9 mouse cellular contexts compared by ENCODE assay signal in genomic region chr7:75611261-75611950, GRCm38 (mm10).
DNase-seq lines count a peak whose midpoint lies in the region; ATAC-seq and TF ChIP-seq lines count a peak whose summit lies in the region.
"Had no signal": no experiment of that assay in that cellular context is flagged by ENCODE, and none has a peak within 500 bp of the region (broad histone marks: within the 10 kb centered on the region; RNA-seq: fewer than 3 reads in every experiment).

No protein-coding gene starts in this region.

- no peaks in the 10 kb centered on the region for H3K9me3 ChIP-seq in heart, embryonic 11.5 days (replicated peaks; ENCODE audit: control insufficient read depth, low read length)
- no peaks in the 10 kb centered on the region for H3K9me3 ChIP-seq in intestine, embryonic 16.5 days (ENCODE audit: control insufficient read depth, low read length)
- H3K9me3 ChIP-seq in stomach, embryonic 15.5 days = no peaks in the 10 kb centered on the region
- no peaks in the 10 kb centered on the region for H3K9me3 ChIP-seq in midbrain, embryonic 10.5 days (replicated peaks)
- no peaks in the 10 kb centered on the region for H3K9me3 ChIP-seq in hindbrain, embryonic 12.5 days (replicated peaks)

- WGBS in heart, embryonic 11.5 days (ENCODE audit: insufficient replicate concordance) = 71% methylated on average over 15 of the region's 15 CpGs
- 63% methylated on average over 15 of the region's 15 CpGs for WGBS in spleen, adult 2 months
- WGBS in intestine, embryonic 16.5 days = 75% methylated on average over 15 of the region's 15 CpGs
- WGBS in stomach, embryonic 15.5 days = 71% methylated on average over 15 of the region's 15 CpGs
- WGBS in midbrain, embryonic 10.5 days = 89% methylated on average over 15 of the region's 15 CpGs
- 94% methylated on average over 15 of the region's 15 CpGs for WGBS in hindbrain, embryonic 12.5 days

- H3K4me1 ChIP-seq in heart, embryonic 11.5 days (ENCODE audit: control insufficient read depth, insufficient read depth, low read length) = peaks cover 53% of the 10 kb centered on the region
- H3K4me1 ChIP-seq in spleen, adult 2 months (ENCODE audit: control insufficient read depth, insufficient read depth, insufficient read length) = peaks cover 19% of the 10 kb centered on the region; the same call in 1 of the 2 replicates
- peaks cover 31% of the 10 kb centered on the region for H3K4me1 ChIP-seq in intestine, embryonic 16.5 days (ENCODE audit: control insufficient read depth, insufficient read depth, low read length)
- peaks cover 16% of the 10 kb centered on the region for H3K4me1 ChIP-seq in stomach, embryonic 15.5 days
- no peaks in the 10 kb centered on the region for H3K4me1 ChIP-seq in midbrain, embryonic 10.5 days
- no peaks in the 10 kb centered on the region for H3K4me1 ChIP-seq in hindbrain, embryonic 12.5 days

- H3K36me3 ChIP-seq in heart, embryonic 11.5 days (ENCODE audit: control insufficient read depth, insufficient read depth, low read length) = peaks cover 16% of the 10 kb centered on the region
- peaks cover 14% of the 10 kb centered on the region for H3K36me3 ChIP-seq in spleen, adult 2 months (ENCODE audit: control insufficient read depth, insufficient read depth, low read length)
- no peaks in the 10 kb centered on the region; the same call in 1 of the 2 replicates for H3K36me3 ChIP-seq in intestine, embryonic 16.5 days (ENCODE audit: control insufficient read depth, insufficient read depth, low read length)
- H3K36me3 ChIP-seq in stomach, embryonic 15.5 days = peaks cover 6% of the 10 kb centered on the region; the same call in 1 of the 2 replicates
- H3K36me3 ChIP-seq in midbrain, embryonic 10.5 days = peaks cover 49% of the 10 kb centered on the region
- peaks cover 14% of the 10 kb centered on the region; the same call in 1 of the 2 replicates for H3K36me3 ChIP-seq in hindbrain, embryonic 12.5 days

- TF ChIP-seq POLR2A in spleen, adult 2 months (IDR thresholded peaks at IDR 0.05; ENCODE audit: low read depth, low read length) = no peak

- DNase-seq in heart, adult 8-10 months (ENCODE audit: low spot score) = no peak
- no peak for DNase-seq in spleen, adult 2 months (ENCODE audit: low read depth in 1 of 2, low spot score in 2 of 2)
- no peak for DNase-seq in spleen, adult 18-20 months
- DNase-seq in midbrain, embryonic 10.5 days (ENCODE audit: low spot score) = no peak
- DNase-seq: cerebellum, postnatal 10 days had no signal

- peak overlapping the region; percentile 47 for H3K4me2 ChIP-seq in heart, embryonic 11.5 days
- no peak overlapping the region for H3K4me2 ChIP-seq in intestine, embryonic 16.5 days (ENCODE audit: low read depth, low read length)
- 0 out of 2 replicates have a peak overlapping the region, but pooled peaks have one; percentile 23 for H3K4me2 ChIP-seq in stomach, embryonic 15.5 days
- no peak overlapping the region for H3K4me2 ChIP-seq in hindbrain, embryonic 12.5 days (replicated peaks)

- H3K9ac ChIP-seq in heart, embryonic 11.5 days (ENCODE audit: low read depth, low read length) = no peak overlapping the region
- no peak overlapping the region for H3K9ac ChIP-seq in intestine, embryonic 16.5 days (ENCODE audit: low read depth, low read length)
- H3K9ac ChIP-seq in stomach, embryonic 15.5 days = no peak overlapping the region
- no peak overlapping the region for H3K9ac ChIP-seq in hindbrain, embryonic 12.5 days

- peak overlapping the region; percentile 41; the same call in 1 of the 2 replicates for H3K4me3 ChIP-seq in heart, embryonic 11.5 days (ENCODE audit: low read depth, low read length)
- H3K4me3 ChIP-seq in spleen, adult 2 months (ENCODE audit: extremely low read depth, insufficient read depth, insufficient read length) = no peak overlapping the region
- no peak overlapping the region for H3K4me3 ChIP-seq in intestine, embryonic 16.5 days (ENCODE audit: low read length)
- no peak overlapping the region for H3K4me3 ChIP-seq in stomach, embryonic 15.5 days (replicated peaks)
- no peak overlapping the region for H3K4me3 ChIP-seq in midbrain, embryonic 10.5 days
- no peak overlapping the region for H3K4me3 ChIP-seq in hindbrain, embryonic 12.5 days

- peak overlapping the region; percentile 83 for H3K27ac ChIP-seq in heart, embryonic 11.5 days (ENCODE audit: low read depth, low read length)
- peak overlapping the region; percentile 81 for H3K27ac ChIP-seq in spleen, adult 2 months (ENCODE audit: insufficient read depth, low read length)
- H3K27ac ChIP-seq in intestine, embryonic 16.5 days (ENCODE audit: low read length) = peak overlapping the region; percentile 26
- H3K27ac ChIP-seq in stomach, embryonic 15.5 days = peak overlapping the region; percentile 77
- no peak overlapping the region for H3K27ac ChIP-seq in midbrain, embryonic 10.5 days (replicated peaks)
- H3K27ac ChIP-seq in hindbrain, embryonic 12.5 days = no peak overlapping the region

- TF ChIP-seq CTCF in spleen, adult 2 months (IDR thresholded peaks at IDR 0.05; ENCODE audit: extremely low read depth, insufficient read depth, insufficient read length, insufficient replicate concordance) = no peak

- H3K27me3 ChIP-seq in heart, embryonic 11.5 days (ENCODE audit: control insufficient read depth, insufficient read depth, low read length) = no peaks in the 10 kb centered on the region
- H3K27me3 ChIP-seq in spleen, adult 2 months (ENCODE audit: control insufficient read depth, insufficient read depth, low read length) = no peaks in the 10 kb centered on the region
- H3K27me3 ChIP-seq in intestine, embryonic 16.5 days (replicated peaks; ENCODE audit: control insufficient read depth, insufficient read depth, low read length) = no peaks in the 10 kb centered on the region
- H3K27me3 ChIP-seq in stomach, embryonic 15.5 days (replicated peaks) = no peaks in the 10 kb centered on the region
- H3K27me3 ChIP-seq in midbrain, embryonic 10.5 days (ENCODE audit: low read depth, poor library complexity, severe bottlenecking) = no peaks in the 10 kb centered on the region
- H3K27me3 ChIP-seq in hindbrain, embryonic 12.5 days = no peaks in the 10 kb centered on the region

- no peak for ATAC-seq in heart, embryonic 11.5 days (replicated peaks; ENCODE audit: insufficient number of reproducible peaks, low FRiP score, low TSS enrichment)
- no peak for ATAC-seq in intestine, embryonic 16.5 days
- ATAC-seq in stomach, embryonic 15.5 days (ENCODE audit: insufficient read depth, low FRiP score, low read depth) = no peak
- no peak for ATAC-seq in hindbrain, embryonic 12.5 days (ENCODE audit: low FRiP score)

Comparison
In these comparisons a context has a peak if more than half of its experiments do, and no peak if none do; other contexts are left out.
1. H3K27ac ChIP-seq: peak in heart, embryonic 11.5 days (single experiment), spleen, adult 2 months (single experiment), intestine, embryonic 16.5 days (single experiment) and stomach, embryonic 15.5 days (single experiment); none in midbrain, embryonic 10.5 days (single experiment) and hindbrain, embryonic 12.5 days (single experiment).
2. H3K4me2 ChIP-seq: peak in heart, embryonic 11.5 days (single experiment) and stomach, embryonic 15.5 days (single experiment); none in intestine, embryonic 16.5 days (single experiment) and hindbrain, embryonic 12.5 days (single experiment).